Mouse (Mus musculus) myocyte (in vitro differentiated cells): ENCODE measurements around the gene Tsc1.

ENCODE experiments used
- E2F4 ChIP-seq: IDR thresholded peaks from one replicate; pipeline ENCODE4 v1.6.1; 2011; ENCODE audit warnings: mild to moderate bottlenecking, control low read depth, moderate library complexity; ENCODE audit not compliant: insufficient read depth
- POLR2A ChIP-seq: IDR thresholded peaks from one replicate; pipeline ENCODE4 v1.6.1; 2011; ENCODE audit warnings: low read depth, mild to moderate bottlenecking, control low read depth, moderate library complexity; ENCODE audit not compliant: insufficient read length
- SRF ChIP-seq: IDR thresholded peaks from one replicate; pipeline ENCODE4 v1.6.1; 2011; ENCODE audit warnings: low read depth; ENCODE audit not compliant: control insufficient read depth, insufficient read length

GRCm38 (mm10) chr2:28620522-28620921 lies 20.5 kb upstream of the Tsc1 start:
- TF ChIP-seq POLR2A (no peak), E2F4 (no peak), SRF (no peak)
